Mouse (Mus musculus): Measurements from ENCODE around the gene Cd300ld.
A peak's percentile ranks its signal among the peaks of the same experiment; 100 is the strongest.
"Not testable (repeated sequence)": the region's sequence is repeated elsewhere in the genome, so short reads cannot be mapped to it uniquely, and the experiment has no call there.

Cd300ld gene

GRCm38 (mm10) chr11:114989793-114990192, at the start of gene Cd300ld:
Cd300ld (minus strand) TSS chr11:114989922.
- DNase-seq, result no peak

- not testable (repeated sequence) for DNase-seq
These were observed 47.9 kb upstream of the Cd300ld start, which contains the start of gene Cd300ld5 for GRCm38 (mm10) chr11:115037669-115038068. Cd300ld5 (minus strand) TSS chr11:115037769.

DNA sequence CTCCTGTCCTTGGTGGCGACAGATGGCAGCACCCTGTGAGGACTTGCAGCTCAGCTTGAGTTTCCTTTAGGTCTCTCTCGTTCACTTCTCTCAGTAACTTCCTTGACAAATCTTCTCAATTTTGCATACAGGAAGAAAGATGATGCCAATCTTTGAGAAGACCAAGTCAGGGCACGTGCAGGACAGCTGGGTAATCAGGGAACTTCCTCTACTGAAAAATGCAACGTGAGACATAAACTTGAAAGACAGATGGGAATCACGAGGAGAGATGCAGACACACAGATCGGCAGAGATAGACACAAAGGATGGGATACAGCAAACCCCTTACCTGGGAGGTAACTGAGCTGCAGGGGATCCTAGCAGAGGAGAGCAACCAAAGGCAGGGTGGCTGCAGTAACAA, 37.2 kb upstream of the Cd300ld start, which contains the start of gene Cd300ld4:
Gene Cd300ld4, minus strand, starts transcription at position 101 of the 400 bp plus-strand sequence.
- not testable (repeated sequence) for DNase-seq

DNA sequence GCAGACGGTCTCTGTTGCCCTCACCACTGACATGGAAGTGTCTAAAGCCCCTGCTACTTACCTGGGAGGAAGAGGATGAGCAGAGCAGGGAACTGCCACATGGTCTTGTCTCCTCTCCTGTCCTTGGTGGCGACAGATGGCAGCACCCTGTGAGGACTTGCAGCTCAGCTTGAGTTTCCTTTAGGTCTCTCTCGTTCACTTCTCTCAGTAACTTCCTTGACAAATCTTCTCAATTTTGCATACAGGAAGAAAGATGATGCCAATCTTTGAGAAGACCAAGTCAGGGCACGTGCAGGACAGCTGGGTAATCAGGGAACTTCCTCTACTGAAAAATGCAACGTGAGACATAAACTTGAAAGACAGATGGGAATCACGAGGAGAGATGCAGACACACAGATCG, 26.4 kb upstream of the Cd300ld start, which contains the start of gene Cd300ld2:
Gene Cd300ld2, minus strand, starts transcription at position 101 of the 400 bp plus-strand sequence.
- not testable (repeated sequence) for DNase-seq

DNA sequence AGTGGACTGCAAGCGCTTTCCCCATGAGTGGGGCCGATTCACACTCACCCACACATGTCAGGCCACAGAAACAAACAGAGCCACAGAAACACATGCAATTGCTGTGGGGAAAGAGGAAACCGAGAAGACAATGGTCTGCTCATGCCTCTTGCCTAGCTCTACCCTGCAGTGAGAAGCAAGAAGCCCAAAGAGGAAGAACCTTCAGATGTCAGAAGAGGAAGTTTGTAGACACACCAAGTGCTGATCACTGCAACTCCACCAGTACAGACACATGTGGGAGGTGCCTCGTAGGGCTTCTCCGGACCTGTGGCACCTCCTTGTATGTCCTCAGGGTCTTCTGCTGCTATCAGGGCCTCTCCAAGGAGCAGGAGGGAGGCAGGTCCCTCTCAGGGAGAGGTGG, 14.3 kb upstream of the Cd300ld start:
- no peak for DNase-seq

- DNase-seq, result no peak
These were observed 11.8 kb upstream of the Cd300ld start, which contains the start of gene Cd300c2 for GRCm38 (mm10) chr11:115001474-115002040. Cd300c2 (minus strand) TSS chr11:115001880.

DNA sequence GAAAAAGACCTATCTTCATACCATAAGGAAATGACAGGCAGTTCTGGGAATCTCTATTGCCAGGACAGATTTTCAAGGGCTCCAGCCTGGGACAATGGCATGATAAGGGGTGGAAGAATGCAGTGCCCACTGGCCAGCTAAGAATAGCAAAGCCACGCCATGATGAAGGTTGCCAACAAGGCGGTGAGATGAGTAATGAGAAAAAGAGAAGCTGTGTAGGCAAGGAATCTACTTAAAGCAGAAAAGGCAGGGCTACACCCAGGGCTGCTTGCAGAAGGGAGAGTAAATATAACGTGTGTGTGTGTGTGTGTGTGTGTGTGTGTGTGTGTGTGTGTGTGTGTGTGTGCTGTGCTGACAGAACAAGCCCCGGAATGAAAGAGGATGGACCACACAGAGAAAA, 7.9 kb downstream of the Cd300ld start:
- DNase-seq, result peak; percentile 21

DNA sequence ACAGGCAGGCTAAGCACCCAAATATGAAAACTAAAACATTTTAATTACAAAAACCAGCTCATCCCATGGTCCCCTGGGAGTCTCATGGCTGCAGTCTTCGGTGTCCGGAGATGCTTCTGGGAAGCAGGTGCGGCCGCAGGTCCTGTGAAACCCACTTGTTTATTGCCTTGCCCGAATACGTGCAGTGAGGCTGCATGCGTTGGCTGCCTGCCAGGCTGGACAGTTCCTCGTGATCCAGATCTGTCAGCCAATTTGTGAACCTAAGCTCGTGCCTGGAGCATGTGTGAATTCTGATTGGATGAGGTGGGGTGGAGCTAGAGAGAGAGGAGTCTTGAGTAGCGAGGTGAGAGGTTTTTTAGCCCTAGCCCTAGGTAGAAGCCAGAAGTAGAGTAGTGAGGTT, 17.0 kb downstream of the Cd300ld start:
- no peak for DNase-seq

- no peak for DNase-seq
These were observed 20.9 kb downstream of the Cd300ld start, which contains the start of gene Cd300c for GRCm38 (mm10) chr11:114968752-114969207. Cd300c (minus strand) TSS chr11:114969157.

DNA sequence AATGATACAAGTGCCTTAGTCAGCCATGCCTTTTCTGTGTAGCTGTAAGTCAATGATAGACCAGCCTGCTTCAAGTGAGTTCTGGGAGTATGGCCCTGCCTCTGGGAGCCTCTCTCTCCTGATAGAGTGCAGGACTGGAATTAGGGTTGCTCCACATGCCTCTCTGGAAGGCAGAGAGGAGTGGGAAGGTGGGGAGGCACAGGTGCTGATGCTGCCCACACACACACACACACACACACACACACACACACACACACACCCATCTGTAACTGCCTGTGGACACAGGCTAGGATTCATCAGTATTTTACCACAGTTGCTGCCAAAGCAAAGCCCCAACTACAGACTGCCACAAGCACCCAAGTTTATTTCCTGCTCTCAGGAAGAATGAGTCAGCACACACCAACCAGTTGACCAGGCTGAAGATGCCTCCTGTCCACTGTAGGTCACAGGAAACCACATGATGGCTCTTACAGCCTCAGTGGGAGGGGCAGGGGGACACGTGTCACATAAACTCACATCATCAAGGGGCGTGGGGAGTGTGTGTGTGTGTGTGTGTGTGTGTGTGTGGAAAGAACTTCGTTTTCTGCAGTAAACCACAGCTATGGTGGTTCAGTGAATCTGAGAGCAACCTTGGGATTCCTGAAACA, 24.4 kb downstream of the Cd300ld start:
- DNase-seq, result peak; percentile 2

GRCm38 (mm10) chr11:114960369-114960768, 29.4 kb downstream of the Cd300ld start:
- DNase-seq, result no peak

DNA sequence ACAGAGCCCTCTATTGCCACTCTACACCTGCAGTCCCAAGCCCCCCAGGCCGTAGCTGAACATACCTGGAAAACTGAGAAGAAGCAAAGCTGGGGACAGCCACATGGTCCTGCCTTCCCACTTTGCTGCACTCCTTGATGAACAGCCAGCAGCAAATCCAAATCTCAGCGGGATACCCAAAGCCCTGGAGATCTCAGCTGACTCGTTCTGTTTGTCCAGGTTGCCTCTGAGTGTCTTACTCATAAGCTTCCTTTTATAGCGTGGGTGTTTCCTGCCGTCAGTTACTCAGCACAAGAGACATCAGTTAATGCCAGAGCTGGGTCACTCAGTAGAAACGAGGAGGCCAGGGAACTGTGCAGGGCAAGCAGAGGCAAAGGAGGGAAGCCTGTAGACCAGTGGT, 55.6 kb downstream of the Cd300ld start, which contains the start of gene Cd300lb:
Gene Cd300lb, minus strand, starts transcription at position 243 of the 400 bp plus-strand sequence.
- no peak for DNase-seq

GRCm38 (mm10) chr11:114933591-114933990, 56.1 kb downstream of the Cd300ld start:
- DNase-seq, result no peak
